Mouse (Mus musculus) midbrain, embryonic 10.5 days (tissue): ENCODE data around the gene Tex13c2. TPM values are rescaled to one million over a fixed set of nuclear protein-coding genes. Genes with fewer than 3 reads are reported as not detected.

Experiments used
- DNase-seq: peaks from one replicate; pipeline ENCODE4 v3.0.0-alpha.2; 2017; ENCODE audit warnings: low spot score
- H3K27ac ChIP-seq: fragments of 300-500 bp; sonication (generic); replicated peaks from 2 replicates; pipeline ENCODE4 v1.5.1; 2016; ENCODE audit warnings: mild to moderate bottlenecking
- H3K27me3 ChIP-seq: fragments of 300-500 bp; sonication (generic); 2 replicates; pipeline ENCODE4 v1.6.1; 2016; ENCODE audit warnings: low read depth, mild to moderate bottlenecking; ENCODE audit not compliant: poor library complexity, severe bottlenecking
- H3K36me3 ChIP-seq: fragments of 300-500 bp; sonication (generic); 2 replicates; pipeline ENCODE4 v1.6.1; 2016; ENCODE audit warnings: mild to moderate bottlenecking, moderate library complexity
- H3K4me1 ChIP-seq: fragments of 300-500 bp; sonication (generic); 2 replicates; pipeline ENCODE4 v1.6.1; 2016
- H3K4me3 ChIP-seq: fragments of 300-500 bp; sonication (generic); 2 replicates; pipeline ENCODE4 v1.5.1; 2016; ENCODE audit warnings: mild to moderate bottlenecking, moderate library complexity
- H3K9me3 ChIP-seq: fragments of 300-500 bp; sonication (generic); replicated peaks from 2 replicates; pipeline ENCODE4 v1.6.1; 2016; ENCODE audit warnings: mild to moderate bottlenecking
- WGBS: fragments of 180-500 bp; shearing (Covaris S2); methylation state at CpG from one replicate; pipeline ENCODE4 v1.1.7; 2016; 5-methylcytosine and 5-hydroxymethylcytosine counted together
- polyA plus RNA-seq: library from polyadenylated mRNA; unstranded; fragments of >200 nt; fragmentation: Nextera tagmentation; extraction: Ambion mirVana; gene quantifications from 2 replicates; pipeline ENCODE4 v1.2.1, GENCODE M21; 2016

The Tex13c2 gene
- not detected in 2 replicates for polyA plus RNA-seq

DNA sequence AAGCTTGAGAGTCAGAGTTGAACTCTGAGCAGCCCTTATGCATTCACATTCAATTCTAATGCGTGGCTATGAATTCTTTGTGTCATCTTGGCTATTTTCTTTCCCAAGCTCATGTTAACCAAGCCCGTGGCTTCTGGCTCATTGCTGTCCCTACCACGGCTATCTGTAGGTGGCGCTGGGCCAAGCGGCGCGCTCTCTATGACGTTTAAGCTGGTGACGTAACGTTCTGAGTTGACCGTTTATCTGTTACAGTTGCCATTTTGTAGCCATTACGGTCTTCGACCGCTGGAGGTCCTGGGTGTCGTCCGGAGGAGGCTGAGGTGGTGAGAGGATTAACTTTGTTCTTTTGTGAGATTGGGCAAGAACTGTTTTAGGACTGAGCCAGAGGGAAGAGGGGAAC, at the start of gene Tex13c2:
Tex13c2 (plus strand) TSS at position 246 of the 400 bp plus-strand sequence.
- Histone ChIP-seq H3K36me3 (no peaks in the 10 kb centered on the region), H3K27me3 (no peaks in the 10 kb centered on the region), H3K9me3 (peaks cover 8% of the 10 kb centered on the region; the same call in 1 of the 2 replicates), H3K4me1 (no peaks in the 10 kb centered on the region), H3K27ac (no peak within 1 kb of the TSS), H3K4me3 (no peak within 1 kb of the TSS)
- no peak for DNase-seq
- WGBS: 90% methylated on average over 16 of the region's 16 CpGs

DNA sequence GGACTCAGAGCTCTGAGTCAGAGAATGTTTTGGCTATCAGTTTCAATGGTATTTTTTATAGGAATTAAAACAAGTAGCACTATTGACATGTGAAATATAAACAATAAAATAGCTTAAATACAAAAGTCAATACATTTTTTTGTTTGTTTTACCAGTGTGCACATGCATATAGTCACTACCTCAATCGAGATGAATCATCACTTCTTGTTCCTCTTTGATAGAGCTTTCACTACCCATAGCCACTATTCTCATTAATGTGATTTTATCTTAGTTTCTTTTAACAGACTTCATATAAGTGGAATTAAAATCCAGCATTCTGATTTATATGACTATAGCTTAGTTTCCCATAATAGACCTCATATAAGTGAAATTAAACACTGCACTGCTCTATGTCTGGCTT, 39.2 kb upstream of the Tex13c2 start:
- H3K9me3 ChIP-seq: no peaks in the 10 kb centered on the region
- H3K4me1 ChIP-seq: no peaks in the 10 kb centered on the region
- no peak overlapping the region for H3K4me3 ChIP-seq
- no peak for DNase-seq
- H3K27ac ChIP-seq: no peak overlapping the region
- no peaks in the 10 kb centered on the region for H3K36me3 ChIP-seq
- no peaks in the 10 kb centered on the region for H3K27me3 ChIP-seq
- WGBS: 88% methylated on average over 1 of the region's 1 CpGs

DNA sequence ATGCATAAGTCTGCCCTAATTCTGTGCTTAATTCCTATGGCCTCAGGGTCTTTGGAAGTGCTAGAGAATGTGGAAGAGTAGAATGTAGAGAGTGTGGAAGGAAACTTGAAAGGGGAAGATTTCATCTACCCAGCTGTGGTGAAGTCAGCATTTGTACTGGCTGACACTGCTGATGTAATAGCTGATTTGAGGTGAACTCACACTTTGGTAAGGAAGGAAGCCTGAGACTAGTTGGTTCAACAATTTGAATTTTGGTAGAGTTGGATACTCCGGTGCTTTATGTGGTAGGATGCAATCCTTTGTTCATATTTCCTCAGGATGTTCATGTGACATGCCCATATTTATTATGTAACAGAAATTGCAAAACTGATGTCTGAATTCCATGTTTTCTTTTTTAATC, 36.5 kb upstream of the Tex13c2 start:
- Histone ChIP-seq H3K4me3 (no peak overlapping the region), H3K4me1 (0 out of 2 replicates have a peak, but pooled peaks cover 4% of the 10 kb centered on the region), H3K9me3 (no peaks in the 10 kb centered on the region), H3K36me3 (no peaks in the 10 kb centered on the region), H3K27me3 (no peaks in the 10 kb centered on the region), H3K27ac (no peak overlapping the region)
- DNase-seq: no peak
- WGBS: 89% methylated on average over 1 of the region's 1 CpGs

- Histone ChIP-seq H3K4me3 (no peak overlapping the region), H3K36me3 (no peaks in the 10 kb centered on the region), H3K27me3 (no peaks in the 10 kb centered on the region), H3K4me1 (0 out of 2 replicates have a peak, but pooled peaks cover 4% of the 10 kb centered on the region), H3K9me3 (no peaks in the 10 kb centered on the region), H3K27ac (no peak overlapping the region)
- 84% methylated on average over 7 of the region's 7 CpGs for WGBS
- DNase-seq: no peak
Observed at GRCm38 (mm10) chrX:42454533-42454932, 35.0 kb upstream of the Tex13c2 start.

DNA sequence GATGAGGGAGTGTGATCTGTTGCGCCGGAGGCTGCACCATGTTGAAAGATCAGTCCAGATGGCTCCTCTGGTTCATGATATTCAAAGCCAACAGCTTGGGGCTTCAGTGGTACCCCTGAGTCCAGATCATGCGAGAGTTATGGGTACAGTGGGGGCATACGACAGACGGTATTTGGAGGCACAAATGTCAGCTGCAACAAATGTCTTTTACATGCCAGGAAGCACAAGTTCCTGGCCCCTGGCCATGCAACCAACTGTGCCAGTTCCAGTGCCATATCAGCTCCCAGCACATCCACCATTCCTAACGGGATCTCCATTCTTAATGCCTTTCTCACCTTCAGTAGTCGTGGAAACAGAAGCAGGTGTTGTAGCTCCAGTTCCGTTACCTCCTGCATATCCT, 845 bp downstream of the Tex13c2 start:
- WGBS: 92% methylated on average over 8 of the region's 8 CpGs
- DNase-seq: no peak

GRCm38 (mm10) chrX:42500538-42500937, 11.0 kb downstream of the Tex13c2 start:
- Histone ChIP-seq H3K27me3 (no peaks in the 10 kb centered on the region), H3K9me3 (no peaks in the 10 kb centered on the region), H3K4me3 (no peak overlapping the region), H3K27ac (no peak overlapping the region), H3K36me3 (no peaks in the 10 kb centered on the region), H3K4me1 (no peaks in the 10 kb centered on the region)
- DNase-seq: no peak

More for the DNA sequence above, 845 bp downstream of the Tex13c2 start:
- Histone ChIP-seq H3K9me3 (peaks cover 8% of the 10 kb centered on the region; the same call in 1 of the 2 replicates), H3K36me3 (no peaks in the 10 kb centered on the region), H3K27ac (no peak overlapping the region), H3K4me1 (no peaks in the 10 kb centered on the region), H3K4me3 (no peak overlapping the region), H3K27me3 (no peaks in the 10 kb centered on the region)

DNA sequence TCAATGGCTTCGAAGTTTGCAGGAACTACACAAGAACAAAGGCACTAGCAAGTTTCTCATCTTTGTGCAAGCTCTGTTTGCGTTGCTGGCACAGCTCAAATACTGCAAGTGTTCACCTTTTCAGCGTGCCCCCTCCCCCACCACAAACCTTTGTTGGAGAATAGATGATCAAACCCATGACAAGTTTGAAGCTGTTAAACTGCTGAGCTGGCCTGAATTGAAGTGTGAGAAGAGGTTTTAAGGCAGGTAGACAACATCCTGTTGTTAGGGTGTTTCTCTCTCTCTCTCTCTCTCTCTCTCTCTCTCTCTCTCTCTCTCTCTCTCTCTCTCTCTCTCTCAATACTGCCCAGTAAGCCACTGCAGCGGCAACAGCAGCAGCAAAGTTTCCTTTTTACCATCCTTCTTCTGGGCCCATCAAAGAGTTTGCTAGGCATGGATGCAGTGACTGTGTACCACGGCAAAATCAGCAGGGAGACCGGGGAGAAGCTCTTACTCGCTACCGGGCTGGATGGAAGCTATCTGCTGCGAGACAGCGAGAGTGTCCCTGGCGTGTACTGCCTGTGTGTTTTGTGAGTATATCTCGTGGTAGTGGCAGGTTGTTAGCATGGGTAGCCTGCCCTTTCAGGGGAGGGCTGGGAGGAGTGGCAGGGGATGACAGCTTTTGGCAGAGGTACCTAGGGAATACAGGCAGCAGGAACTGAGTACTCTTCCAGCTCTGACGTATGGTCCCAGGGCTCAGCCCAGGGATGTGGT, 13.0 kb downstream of the Tex13c2 start, which contains the start of gene Sh2d1a:
Sh2d1a (plus strand) TSS at position 163 of the 753 bp plus-strand sequence.
- no peak for DNase-seq
- Histone ChIP-seq H3K36me3 (no peaks in the 10 kb centered on the region), H3K9me3 (no peaks in the 10 kb centered on the region), H3K4me1 (no peaks in the 10 kb centered on the region), H3K4me3 (no peak within 1 kb of the TSS), H3K27ac (no peak within 1 kb of the TSS), H3K27me3 (no peaks in the 10 kb centered on the region)
- WGBS: 80% methylated on average over 13 of the region's 13 CpGs

- no peak overlapping the region for H3K27ac ChIP-seq
- no peaks in the 10 kb centered on the region for H3K4me1 ChIP-seq
- H3K36me3 ChIP-seq: no peaks in the 10 kb centered on the region
- H3K9me3 ChIP-seq: no peaks in the 10 kb centered on the region
- H3K4me3 ChIP-seq: no peak overlapping the region
- DNase-seq: no peak
- H3K27me3 ChIP-seq: no peaks in the 10 kb centered on the region
- WGBS: 86% methylated on average over 2 of the region's 2 CpGs
Observed at GRCm38 (mm10) chrX:42511105-42511504, 21.6 kb downstream of the Tex13c2 start.

- Histone ChIP-seq H3K27me3 (no peaks in the 10 kb centered on the region), H3K36me3 (no peaks in the 10 kb centered on the region), H3K4me1 (no peaks in the 10 kb centered on the region), H3K4me3 (no peak overlapping the region), H3K27ac (no peak overlapping the region), H3K9me3 (no peaks in the 10 kb centered on the region)
- no peak for DNase-seq
Observed at GRCm38 (mm10) chrX:42512567-42512966, 23.1 kb downstream of the Tex13c2 start.

GRCm38 (mm10) chrX:42522868-42523267, 33.4 kb downstream of the Tex13c2 start:
- Histone ChIP-seq H3K4me1 (no peaks in the 10 kb centered on the region), H3K4me3 (no peak overlapping the region), H3K9me3 (no peaks in the 10 kb centered on the region), H3K36me3 (no peaks in the 10 kb centered on the region), H3K27ac (no peak overlapping the region), H3K27me3 (no peaks in the 10 kb centered on the region)
- 81% methylated on average over 2 of the region's 2 CpGs for WGBS
- no peak for DNase-seq

DNA sequence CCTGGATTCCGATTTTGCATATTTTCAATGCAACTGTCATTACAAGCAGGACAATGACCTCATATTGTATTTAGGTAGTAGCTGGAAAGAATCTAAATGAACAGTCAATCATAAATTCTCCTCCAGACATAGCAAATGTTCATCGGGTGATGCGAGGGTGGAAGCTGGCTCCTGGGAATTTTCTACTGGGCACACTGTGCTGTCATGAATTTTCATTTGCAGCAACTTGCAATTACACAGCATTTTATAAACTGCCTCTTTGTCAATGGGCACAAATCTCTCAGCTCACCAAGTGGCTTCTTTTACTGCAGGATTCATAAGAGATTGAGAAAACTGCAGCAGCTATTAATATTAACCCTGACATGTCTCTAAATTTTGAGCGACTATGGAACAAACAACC, 41.2 kb downstream of the Tex13c2 start:
- 84% methylated on average over 4 of the region's 4 CpGs for WGBS

DNA sequence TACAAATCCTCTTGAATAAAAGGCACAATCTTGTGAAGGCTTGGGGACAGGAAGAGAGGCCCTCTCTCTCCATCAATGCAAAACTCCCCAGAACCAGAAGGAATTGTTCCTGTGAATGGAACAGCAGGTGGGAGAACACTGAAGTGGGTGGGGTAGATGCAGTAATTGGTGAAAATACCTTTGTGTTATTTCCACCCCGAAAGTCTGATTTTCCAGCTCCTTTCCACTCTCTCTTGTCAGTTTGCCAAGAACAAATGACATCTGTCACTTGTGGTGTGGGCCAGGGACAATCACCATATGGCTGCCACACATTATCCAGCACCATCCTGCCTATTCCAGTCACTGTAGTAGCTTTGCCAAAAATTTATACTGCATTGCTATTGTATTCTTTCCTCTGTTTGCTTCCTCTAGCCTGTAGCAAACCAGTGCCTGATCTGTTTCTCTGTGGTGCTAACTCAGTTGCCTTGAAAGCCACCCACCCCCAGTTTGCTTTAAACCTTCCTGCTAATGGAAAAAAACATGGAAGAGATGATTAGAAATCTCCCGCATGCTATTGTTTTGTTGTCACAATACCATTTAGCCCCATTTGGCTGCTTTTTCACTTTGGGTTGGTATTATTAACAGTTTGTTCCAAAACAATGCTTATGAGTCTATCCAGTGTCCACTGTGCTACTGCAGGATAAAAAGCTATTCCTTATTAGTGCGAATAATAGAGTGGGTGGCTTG, 50.7 kb downstream of the Tex13c2 start:
- Histone ChIP-seq H3K27ac (peak overlapping the region; percentile 57), H3K4me1 (peaks cover 8% of the 10 kb centered on the region), H3K4me3 (no peak overlapping the region), H3K36me3 (no peaks in the 10 kb centered on the region), H3K9me3 (no peaks in the 10 kb centered on the region), H3K27me3 (no peaks in the 10 kb centered on the region)
- WGBS: 43% methylated on average over 3 of the region's 3 CpGs
- no peak for DNase-seq

More for the DNA sequence above, 41.2 kb downstream of the Tex13c2 start:
- DNase-seq: no peak
- Histone ChIP-seq H3K27ac (no peak overlapping the region), H3K9me3 (no peaks in the 10 kb centered on the region), H3K4me1 (no peaks in the 10 kb centered on the region), H3K4me3 (no peak overlapping the region), H3K36me3 (no peaks in the 10 kb centered on the region), H3K27me3 (no peaks in the 10 kb centered on the region)

DNA sequence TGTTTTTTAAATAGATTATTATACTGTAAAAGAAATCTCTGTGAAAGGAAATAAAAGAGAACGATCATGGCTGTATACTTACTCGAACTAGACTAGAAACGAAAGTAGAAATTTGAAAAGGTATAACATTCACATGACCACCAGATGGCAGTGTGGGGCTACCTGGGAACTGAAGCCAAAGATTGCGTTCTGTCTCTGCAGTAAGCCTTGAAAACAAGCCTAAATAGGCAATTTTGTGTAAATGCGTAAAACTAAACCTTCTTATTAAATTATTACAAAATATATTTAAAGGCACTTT, 51.2 kb downstream of the Tex13c2 start:
- no peak overlapping the region for H3K4me3 ChIP-seq
- peaks cover 8% of the 10 kb centered on the region for H3K4me1 ChIP-seq
- H3K9me3 ChIP-seq: no peaks in the 10 kb centered on the region
- H3K36me3 ChIP-seq: no peaks in the 10 kb centered on the region
- DNase-seq: peak; percentile 29
- no peaks in the 10 kb centered on the region for H3K27me3 ChIP-seq
- WGBS: 51% methylated on average over 5 of the region's 5 CpGs
- peak overlapping the region; percentile 57; the same call in 1 of the 2 replicates for H3K27ac ChIP-seq
